Comparison of ENCODE assay signal across 27 mouse cellular contexts in genomic region chr3:142385690-142386089, GRCm38 (mm10). TPM values are rescaled to one million over a fixed set of nuclear protein-coding genes. Genes with fewer than 3 reads are reported as not detected.
DNase-seq lines count a peak whose midpoint lies in the region; ATAC-seq and TF ChIP-seq lines count a peak whose summit lies in the region.
"Had no signal": no experiment of that assay in that cellular context is flagged by ENCODE, and none has a peak within 500 bp of the region (broad histone marks: within the 10 kb centered on the region; RNA-seq: fewer than 3 reads in every experiment).

No protein-coding gene starts in this region.

- ATAC-seq in liver, embryonic 11.5 days (replicated peaks; ENCODE audit: low FRiP score) = no peak
- ATAC-seq in intestine, embryonic 16.5 days = peak; percentile 72
- ATAC-seq in forebrain, embryonic 12.5 days (ENCODE audit: low FRiP score) = no peak
- ATAC-seq: activated CD4-positive, CD25-positive, alpha-beta regulatory T cell, adult 4 months; forebrain, postnatal 0 days; lung, postnatal 0 days; midbrain, embryonic 13.5 days had no signal

- H3K36me3 ChIP-seq in liver, adult 2 months (ENCODE audit: control insufficient read depth, insufficient read depth, low read length) = peaks cover 15% of the 10 kb centered on the region; the same call in 1 of the 2 replicates
- no peaks in the 10 kb centered on the region for H3K36me3 ChIP-seq in liver, embryonic 11.5 days (ENCODE audit: control insufficient read depth, insufficient read depth, low read length)
- H3K36me3 ChIP-seq in intestine, embryonic 16.5 days (ENCODE audit: control insufficient read depth, insufficient read depth, low read length) = no peaks in the 10 kb centered on the region
- no peaks in the 10 kb centered on the region for H3K36me3 ChIP-seq in forebrain, embryonic 12.5 days (replicated peaks)
- H3K36me3 ChIP-seq: midbrain, embryonic 13.5 days; neural tube, embryonic 15.5 days; stomach, embryonic 15.5 days had no signal

- 27% methylated on average over 2 of the region's 2 CpGs for WGBS in liver, adult 2 months
- WGBS in liver, embryonic 11.5 days = 76% methylated on average over 2 of the region's 2 CpGs
- 65% methylated on average over 2 of the region's 2 CpGs for WGBS in intestine, embryonic 16.5 days
- 80% methylated on average over 2 of the region's 2 CpGs for WGBS in forebrain, embryonic 12.5 days

- peaks cover 20% of the 10 kb centered on the region for H3K4me1 ChIP-seq in liver, adult 2 months (ENCODE audit: control insufficient read depth, insufficient read depth, low read length)
- H3K4me1 ChIP-seq in liver, embryonic 11.5 days (replicated peaks; ENCODE audit: control insufficient read depth, insufficient read depth, low read length) = no peaks in the 10 kb centered on the region
- peaks cover 9% of the 10 kb centered on the region; the same call in 1 of the 2 replicates for H3K4me1 ChIP-seq in intestine, embryonic 16.5 days (ENCODE audit: control insufficient read depth, insufficient read depth, low read length)
- peaks cover 10% of the 10 kb centered on the region; the same call in 1 of the 2 replicates for H3K4me1 ChIP-seq in forebrain, embryonic 12.5 days
- H3K4me1 ChIP-seq: midbrain, embryonic 13.5 days; neural tube, embryonic 15.5 days; stomach, embryonic 15.5 days had no signal

- no peak overlapping the region for H3K4me3 ChIP-seq in liver, adult 2 months (ENCODE audit: insufficient read depth, low read depth, low read length)
- H3K4me3 ChIP-seq in liver, embryonic 11.5 days (ENCODE audit: low read depth, low read length) = no peak overlapping the region
- H3K4me3 ChIP-seq in intestine, embryonic 16.5 days (ENCODE audit: low read length) = no peak overlapping the region
- H3K4me3 ChIP-seq in forebrain, embryonic 12.5 days (replicated peaks) = no peak overlapping the region
- H3K4me3 ChIP-seq: erythroblast, embryonic 14.5 days; heart, embryonic 13.5 days; layer of hippocampus, adult 2 months; midbrain, embryonic 13.5 days; neural tube, embryonic 15.5 days; stomach, embryonic 15.5 days had no signal

- H3K79me2 ChIP-seq in liver, adult 2 months (ENCODE audit: control insufficient read depth, insufficient read depth, low read length) = peaks cover 3% of the 10 kb centered on the region; the same call in 1 of the 2 replicates

- no peak overlapping the region for H3K4me2 ChIP-seq in liver, embryonic 11.5 days
- no peak overlapping the region for H3K4me2 ChIP-seq in intestine, embryonic 16.5 days (ENCODE audit: low read depth, low read length)
- H3K4me2 ChIP-seq in forebrain, embryonic 12.5 days = no peak overlapping the region
- H3K4me2 ChIP-seq: heart, embryonic 13.5 days; hindbrain, embryonic 14.5 days; midbrain, embryonic 13.5 days; neural tube, embryonic 15.5 days; stomach, embryonic 15.5 days had no signal

- intact Hi-C loops in left cerebral cortex, postnatal 36 days (cut with DNase I) = no loop called here

- H3K27me3 ChIP-seq in liver, adult 2 months (ENCODE audit: control insufficient read depth, insufficient read depth, low read length) = no peaks in the 10 kb centered on the region
- no peaks in the 10 kb centered on the region for H3K27me3 ChIP-seq in liver, embryonic 11.5 days (replicated peaks; ENCODE audit: control insufficient read depth, insufficient read depth, low read length)
- H3K27me3 ChIP-seq in intestine, embryonic 16.5 days (replicated peaks; ENCODE audit: control insufficient read depth, insufficient read depth, low read length) = no peaks in the 10 kb centered on the region
- no peaks in the 10 kb centered on the region for H3K27me3 ChIP-seq in forebrain, embryonic 12.5 days
- H3K27me3 ChIP-seq: CH12.LX; heart, embryonic 13.5 days; midbrain, embryonic 13.5 days; neural tube, embryonic 15.5 days; stomach, embryonic 15.5 days had no signal

- DNase-seq in liver, adult 2 months (ENCODE audit: extremely low read depth, low read depth, low spot score) = peak; percentile 93
- DNase-seq in liver, embryonic 11.5 days (ENCODE audit: low spot score) = no peak
- DNase-seq in kidney, adult 9 months = peak; percentile 77
- peak; percentile 66 to 80 for DNase-seq in kidney, postnatal 36 days
- DNase-seq in left cerebral cortex, postnatal 36 days (ENCODE audit: low spot score in 2 of 2) = no peak
- DNase-seq: adrenal gland, adult 8-10 months; cerebellum, adult 2 months; forebrain, postnatal 0 days; heart, postnatal 10 days; left cerebral cortex, postnatal 4 days; lung, adult 18-20 months; retina, postnatal 1 day; right cerebral cortex, postnatal 14 days; thymus, postnatal 14 days had no signal

- TF ChIP-seq POLR2A in liver, adult 2 months (IDR thresholded peaks at IDR 0.05; ENCODE audit: extremely low read depth, insufficient read depth, low read length) = no peak

- no peak overlapping the region for H3K27ac ChIP-seq in liver, adult 2 months (replicated peaks; ENCODE audit: insufficient read depth, low read depth, low read length)
- no peak overlapping the region for H3K27ac ChIP-seq in liver, embryonic 11.5 days (ENCODE audit: low read depth, low read length)
- H3K27ac ChIP-seq in intestine, embryonic 16.5 days (ENCODE audit: low read length) = no peak overlapping the region
- no peak overlapping the region for H3K27ac ChIP-seq in forebrain, embryonic 12.5 days
- H3K27ac ChIP-seq: heart, embryonic 13.5 days; hindbrain, embryonic 14.5 days; layer of hippocampus, adult 2 months; macrophage; midbrain, embryonic 13.5 days; neural tube, embryonic 15.5 days; stomach, embryonic 15.5 days had no signal

- H3K9me3 ChIP-seq in liver, embryonic 11.5 days (ENCODE audit: control insufficient read depth, low read length) = no peaks in the 10 kb centered on the region
- H3K9me3 ChIP-seq in intestine, embryonic 16.5 days (ENCODE audit: control insufficient read depth, low read length) = no peaks in the 10 kb centered on the region
- H3K9me3 ChIP-seq in forebrain, embryonic 12.5 days = no peaks in the 10 kb centered on the region
- H3K9me3 ChIP-seq: heart, embryonic 13.5 days; midbrain, embryonic 13.5 days; neural tube, embryonic 15.5 days; stomach, embryonic 15.5 days had no signal

- no peak for TF ChIP-seq CTCF in liver, adult 2 months (IDR thresholded peaks at IDR 0.05; ENCODE audit: low read depth, low read length)

- H3K9ac ChIP-seq in liver, adult 2 months (ENCODE audit: low read depth, low read length) = no peak overlapping the region
- no peak overlapping the region for H3K9ac ChIP-seq in liver, embryonic 11.5 days (ENCODE audit: low read depth, low read length)
- H3K9ac ChIP-seq in intestine, embryonic 16.5 days (ENCODE audit: low read depth, low read length) = no peak overlapping the region
- no peak overlapping the region for H3K9ac ChIP-seq in forebrain, embryonic 12.5 days
- H3K9ac ChIP-seq: forebrain, postnatal 0 days; heart, embryonic 13.5 days; hindbrain, embryonic 14.5 days; midbrain, embryonic 13.5 days; neural tube, embryonic 15.5 days; stomach, embryonic 15.5 days had no signal

RNA-seq across cellular contexts. Expression of gene Pdlim5, which starts 9.8 kb away (rescaled TPM):
- 31.4 and 33.6 TPM in 2 replicates for total RNA-seq in liver, adult 2 months (2014; rRNA removed)
- polyA plus RNA-seq in liver, adult 2 months (2012; rRNA removed) = 42.6 and 45.8 TPM in 2 replicates
- polyA plus RNA-seq in liver, embryonic 11.5 days (2014; fragmentation: Nextera tagmentation; extraction: Ambion mirVana) = 26.6 and 29.1 TPM in 2 replicates
- polyA plus RNA-seq in intestine, embryonic 16.5 days (2015; fragmentation: Nextera tagmentation; extraction: Ambion mirVana) = 35.7 and 37.2 TPM in 2 replicates
- polyA plus RNA-seq in forebrain, embryonic 12.5 days (2016; fragmentation: Nextera tagmentation; extraction: Ambion mirVana) = 12.9 and 13.1 TPM in 2 replicates
- total RNA-seq in left cerebral cortex, postnatal 36 days (2021) = 10 to 100 TPM; 16.7 to 21.0 TPM

Comparison
In these comparisons a context has a peak if more than half of its experiments do, and no peak if none do; other contexts are left out.
1. DNase-seq: peak in liver, adult 2 months (single experiment), kidney, adult 9 months (single experiment) and kidney, postnatal 36 days (2 of 2); none in liver, embryonic 11.5 days (single experiment) and left cerebral cortex, postnatal 36 days (0 of 2).